Mouse (Mus musculus) frontal cortex, adult (tissue): ENCODE measurements around the gene Kcnj10.

Experiments used
- ATAC-seq: cut with Nextera tagmentation; 2 replicates; pipeline ENCODE4 v1.9.2; 2017; ENCODE audit warnings: mild to moderate bottlenecking, moderate library complexity, mixed read lengths; ENCODE audit not compliant: low TSS enrichment

The Kcnj10 gene

GRCm38 (mm10) chr1:172329616-172330015 is 11.4 kb upstream of the Kcnj10 start:
- ATAC-seq: no peak

- peak; percentile 51 for ATAC-seq
Measured at GRCm38 (mm10) chr1:172331422-172331947, 9.5 kb upstream of the Kcnj10 start.

- no peak for ATAC-seq
Measured at GRCm38 (mm10) chr1:172332925-172333324, 8.1 kb upstream of the Kcnj10 start.

- no peak for ATAC-seq
Measured at GRCm38 (mm10) chr1:172333512-172333911, 7.5 kb upstream of the Kcnj10 start.

GRCm38 (mm10) chr1:172335804-172336203 is 5.2 kb upstream of the Kcnj10 start:
- ATAC-seq: no peak

GRCm38 (mm10) chr1:172337411-172338185 is 3.4 kb upstream of the Kcnj10 start:
- no peak for ATAC-seq

- no peak for ATAC-seq
Measured at GRCm38 (mm10) chr1:172341386-172341785, 376 bp downstream of the Kcnj10 start.

- peak; percentile 43 for ATAC-seq
Measured at GRCm38 (mm10) chr1:172342729-172343128, 1.7 kb downstream of the Kcnj10 start.

- no peak for ATAC-seq
Measured at GRCm38 (mm10) chr1:172343914-172344313, 2.9 kb downstream of the Kcnj10 start.

- no peak for ATAC-seq
Measured at GRCm38 (mm10) chr1:172344820-172345219, 3.8 kb downstream of the Kcnj10 start.

- no peak for ATAC-seq
Measured at GRCm38 (mm10) chr1:172346707-172347106, 5.7 kb downstream of the Kcnj10 start.

- no peak for ATAC-seq
Measured at GRCm38 (mm10) chr1:172347382-172347781, 6.4 kb downstream of the Kcnj10 start.

GRCm38 (mm10) chr1:172349504-172349903 is 8.5 kb downstream of the Kcnj10 start:
- no peak for ATAC-seq

- peak; percentile 66 for ATAC-seq
Measured at GRCm38 (mm10) chr1:172349916-172350812, 9.2 kb downstream of the Kcnj10 start.

- no peak for ATAC-seq
Measured at GRCm38 (mm10) chr1:172352001-172352400, 11.0 kb downstream of the Kcnj10 start.

- ATAC-seq: no peak
Measured at GRCm38 (mm10) chr1:172352453-172352852, 11.4 kb downstream of the Kcnj10 start.

GRCm38 (mm10) chr1:172355336-172355735 is 14.3 kb downstream of the Kcnj10 start:
- no peak for ATAC-seq

- peak; percentile 75 for ATAC-seq
Measured at GRCm38 (mm10) chr1:172357550-172357949, 16.5 kb downstream of the Kcnj10 start.

GRCm38 (mm10) chr1:172358341-172358740 is 17.3 kb downstream of the Kcnj10 start:
- no peak for ATAC-seq

- ATAC-seq: peak; percentile 86
Measured at GRCm38 (mm10) chr1:172364684-172365083, 23.7 kb downstream of the Kcnj10 start.

- ATAC-seq: peak; percentile 22; the same call in 1 of the 2 replicates
Measured at GRCm38 (mm10) chr1:172368768-172369418, 27.9 kb downstream of the Kcnj10 start.

GRCm38 (mm10) chr1:172376198-172376667 is 35.2 kb downstream of the Kcnj10 start, which contains the start of gene Pigm:
Gene Pigm, plus strand, starts transcription at chr1:172376546.
- peak; percentile 98 for ATAC-seq
